Mouse (Mus musculus) ES-E14 (cell line): ENCODE data around the gene Scn4a. TPM values are rescaled to one million over a fixed set of nuclear protein-coding genes. Genes with fewer than 3 reads are reported as not detected.

Source experiments
- DNase-seq: peaks from one replicate; pipeline ENCODE4 v3.0.0-alpha.2; 2013; ENCODE audit warnings: low read depth, low spot score
- H3K27ac ChIP-seq: 2 replicates; pipeline ENCODE4 v1.5.1; 2012; ENCODE audit warnings: low read depth, mild to moderate bottlenecking, low read length, moderate library complexity, mixed read lengths; ENCODE audit not compliant: poor library complexity, insufficient read depth, severe bottlenecking
- H3K36me3 ChIP-seq: 2 replicates; pipeline ENCODE4 v1.6.1; 2012; ENCODE audit warnings: mild to moderate bottlenecking, low read length, moderate library complexity, mixed read lengths; ENCODE audit not compliant: control insufficient read depth, poor library complexity, insufficient read depth, severe bottlenecking
- H3K4me1 ChIP-seq, 2 experiments: fragments of 150-350 bp in 1 of 2; sonication (generic) in 1 of 2; 2 replicates each; pipeline ENCODE4 v1.6.1; 2012; ENCODE audit warnings: low read length in 2 of 2, mild to moderate bottlenecking in 1 of 2, mixed read lengths in 1 of 2; ENCODE audit not compliant: control insufficient read depth in 2 of 2, insufficient read depth in 2 of 2, poor library complexity in 1 of 2
- H3K4me3 ChIP-seq, 2 experiments: fragments of 150-350 bp in 1 of 2; sonication (generic) in 1 of 2; 2 replicates each; pipeline ENCODE4 v1.5.1; 2012; ENCODE audit warnings: low read length in 2 of 2, low read depth in 1 of 2, mild to moderate bottlenecking in 1 of 2, mixed read lengths in 1 of 2; ENCODE audit not compliant: insufficient read depth in 1 of 2, poor library complexity in 1 of 2, severe bottlenecking in 1 of 2
- H3K9ac ChIP-seq: 2 replicates; pipeline ENCODE4 v1.6.1; 2012; ENCODE audit warnings: low read depth, mild to moderate bottlenecking, low read length, mixed read lengths; ENCODE audit not compliant: poor library complexity, insufficient read depth, severe bottlenecking
- H3K9me3 ChIP-seq: fragments of 150-350 bp; sonication (generic); 2 replicates; pipeline ENCODE4 v1.6.1; 2012; ENCODE audit warnings: low read depth, mild to moderate bottlenecking, low read length; ENCODE audit not compliant: control insufficient read depth, insufficient read depth
- CHD2 ChIP-seq: IDR thresholded peaks from 2 replicates; pipeline ENCODE4 v1.6.1; 2014; ENCODE audit warnings: mild to moderate bottlenecking, low read depth, low read length, inconsistent platforms
- HCFC1 ChIP-seq: IDR thresholded peaks from 2 replicates; pipeline ENCODE4 v1.6.1; 2012; ENCODE audit warnings: low read length, inconsistent platforms, borderline replicate concordance; ENCODE audit not compliant: insufficient read depth
- MAFK ChIP-seq: IDR thresholded peaks from 2 replicates; pipeline ENCODE4 v1.6.1; 2014; ENCODE audit warnings: mild to moderate bottlenecking, low read depth, low read length, inconsistent platforms; ENCODE audit not compliant: insufficient read depth
- ZC3H11A ChIP-seq: IDR thresholded peaks from 2 replicates; pipeline ENCODE4 v1.6.1; 2012; ENCODE audit warnings: low read depth, mild to moderate bottlenecking, inconsistent platforms, low read length, borderline replicate concordance
- ZNF384 ChIP-seq: IDR thresholded peaks from 2 replicates; pipeline ENCODE4 v1.6.1; 2012; ENCODE audit warnings: low read depth, low read length, inconsistent platforms
- in situ Hi-C, 2 experiments: fragments of 600-800 bp; cut with MboI; formaldehyde crosslinking; loops; one replicate each; pipeline ENCODE4 v1.15.1; 2025; ENCODE audit warnings: low sequenced_read_pairs in 2 of 2, inconsistent platforms in 1 of 2; ENCODE audit not compliant: unreplicated experiment in 2 of 2
- total RNA-seq: library from RNA; depleted of rRNA; stranded (reverse); fragments of 300-350 nt; gene quantifications from 2 replicates; pipeline ENCODE4 v1.2.3, GENCODE M21; 2012

Scn4a gene
- total RNA-seq, 1 experiment: 0.13 TPM

- no peaks in the 10 kb centered on the region for H3K4me1 ChIP-seq
- TF ChIP-seq ZNF384 (no peak), MAFK (no peak), ZC3H11A (no peak), CHD2 (no peak), HCFC1 (no peak)
- H3K9me3 ChIP-seq: no peaks in the 10 kb centered on the region
- peak; percentile 65 for DNase-seq
- in situ Hi-C loops: no loop called here
- no peak overlapping the region for H3K4me3 ChIP-seq
- H3K36me3 ChIP-seq: no peaks in the 10 kb centered on the region
- H3K27ac ChIP-seq: no peak overlapping the region
- H3K9ac ChIP-seq: no peak overlapping the region
These were observed 6.3 kb upstream of the Scn4a start for GRCm38 (mm10) chr11:106359350-106359749.

- H3K27ac ChIP-seq: no peak overlapping the region
- no peaks in the 10 kb centered on the region for H3K36me3 ChIP-seq
- no peak for DNase-seq
- no peaks in the 10 kb centered on the region for H3K9me3 ChIP-seq
- no peak for TF ChIP-seq ZC3H11A
- no peak overlapping the region for H3K4me3 ChIP-seq
- in situ Hi-C loops: no loop called here
- no peaks in the 10 kb centered on the region for H3K4me1 ChIP-seq
- H3K9ac ChIP-seq: no peak overlapping the region
These were observed 2.5 kb upstream of the Scn4a start for GRCm38 (mm10) chr11:106355382-106356128.

GRCm38 (mm10) chr11:106354181-106354580 is 1.1 kb upstream of the Scn4a start:
- in situ Hi-C loops: no loop called here
- no peaks in the 10 kb centered on the region for H3K4me1 ChIP-seq
- H3K27ac ChIP-seq: no peak overlapping the region
- TF ChIP-seq MAFK (no peak), ZNF384 (no peak), CHD2 (no peak), ZC3H11A (no peak), HCFC1 (no peak)
- no peak overlapping the region for H3K9ac ChIP-seq
- H3K9me3 ChIP-seq: no peaks in the 10 kb centered on the region
- H3K36me3 ChIP-seq: no peaks in the 10 kb centered on the region
- H3K4me3 ChIP-seq: no peak overlapping the region
- no peak for DNase-seq

- Histone ChIP-seq H3K9ac (no peak overlapping the region), H3K36me3 (no peaks in the 10 kb centered on the region), H3K9me3 (no peaks in the 10 kb centered on the region), H3K27ac (no peak overlapping the region), H3K4me1 (no peaks in the 10 kb centered on the region), H3K4me3 (no peak overlapping the region)
- no peak for DNase-seq
- in situ Hi-C loops: no loop called here
- no peak for TF ChIP-seq MAFK
- TF ChIP-seq CHD2: no peak
- no peak for TF ChIP-seq HCFC1
- TF ChIP-seq ZNF384: no peak
- no peak for TF ChIP-seq ZC3H11A
These were observed 1.1 kb downstream of the Scn4a start for GRCm38 (mm10) chr11:106351941-106352340.

GRCm38 (mm10) chr11:106351253-106351652 is 1.8 kb downstream of the Scn4a start:
- H3K4me1 ChIP-seq: no peaks in the 10 kb centered on the region
- no peak overlapping the region for H3K9ac ChIP-seq
- no peak for DNase-seq
- no peak overlapping the region for H3K27ac ChIP-seq
- TF ChIP-seq MAFK: no peak
- TF ChIP-seq ZC3H11A: no peak
- no peak for TF ChIP-seq CHD2
- no peak for TF ChIP-seq ZNF384
- TF ChIP-seq HCFC1: no peak
- H3K4me3 ChIP-seq: no peak overlapping the region
- in situ Hi-C loops: no loop called here
- no peaks in the 10 kb centered on the region for H3K36me3 ChIP-seq
- H3K9me3 ChIP-seq: no peaks in the 10 kb centered on the region
